Mouse (Mus musculus): ENCODE results near the gene Stab2. TPM values are rescaled to one million over a fixed set of nuclear protein-coding genes. Genes with fewer than 3 reads are reported as not detected.
A peak's percentile ranks its signal among the peaks of the same experiment; 100 is the strongest.

Stab2 gene
- total RNA-seq, 2 experiments from 2014 or later, result 0.17 to 0.40 TPM

DNA sequence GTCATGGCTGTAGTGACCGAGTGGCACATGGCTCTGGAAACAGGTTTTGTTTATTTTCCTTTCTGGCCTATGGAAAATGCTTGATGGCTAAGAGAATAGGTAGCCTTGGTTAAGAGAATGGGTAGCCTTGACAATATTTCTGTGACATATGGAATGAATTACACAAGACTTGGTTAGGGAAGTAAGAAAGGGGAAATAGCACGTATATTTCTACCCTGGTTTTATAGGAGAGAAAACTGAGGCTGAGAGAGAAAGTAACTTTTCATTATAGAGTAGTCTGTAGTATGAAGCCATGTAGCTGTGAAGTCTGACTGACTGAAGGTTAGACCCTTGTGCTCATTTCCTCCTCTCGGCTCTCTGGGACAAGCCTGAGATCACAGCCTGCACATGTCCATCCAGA is 180.9 kb downstream of the Stab2 start:
- no peak for DNase-seq

DNA sequence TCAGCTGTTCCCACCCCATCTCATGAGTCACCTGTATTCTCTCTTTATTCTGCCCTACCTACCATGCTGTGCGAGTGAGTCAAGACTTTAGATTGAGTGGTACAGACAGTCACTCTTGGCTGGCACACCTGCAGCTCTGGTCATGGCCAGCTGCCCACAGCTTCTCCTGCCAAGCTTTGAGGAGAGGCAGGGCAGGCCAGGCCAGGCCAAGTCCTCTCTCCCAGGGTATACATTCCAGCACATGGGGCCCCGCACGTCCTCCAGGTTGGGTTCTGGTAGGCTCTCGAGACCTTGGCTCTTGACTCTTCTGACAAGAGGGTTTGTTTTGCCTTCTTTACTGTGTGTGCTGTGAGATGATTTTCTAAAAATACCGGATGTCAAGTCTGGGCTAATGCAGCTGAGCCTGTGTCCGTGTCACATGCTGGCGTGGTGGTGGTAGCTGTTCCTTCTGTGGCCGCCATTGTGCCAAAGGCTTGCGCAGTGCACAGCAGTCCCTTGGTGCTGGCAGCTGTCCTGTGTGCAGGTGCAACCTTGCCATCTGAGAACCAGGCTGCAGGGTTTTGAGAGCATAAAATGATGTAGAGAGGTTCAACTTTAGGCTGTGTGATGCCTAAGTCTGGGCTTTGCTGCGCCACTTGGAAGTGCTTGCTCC is 181.8 kb downstream of the Stab2 start:
- DNase-seq, result peak; percentile 59 to 71

DNA sequence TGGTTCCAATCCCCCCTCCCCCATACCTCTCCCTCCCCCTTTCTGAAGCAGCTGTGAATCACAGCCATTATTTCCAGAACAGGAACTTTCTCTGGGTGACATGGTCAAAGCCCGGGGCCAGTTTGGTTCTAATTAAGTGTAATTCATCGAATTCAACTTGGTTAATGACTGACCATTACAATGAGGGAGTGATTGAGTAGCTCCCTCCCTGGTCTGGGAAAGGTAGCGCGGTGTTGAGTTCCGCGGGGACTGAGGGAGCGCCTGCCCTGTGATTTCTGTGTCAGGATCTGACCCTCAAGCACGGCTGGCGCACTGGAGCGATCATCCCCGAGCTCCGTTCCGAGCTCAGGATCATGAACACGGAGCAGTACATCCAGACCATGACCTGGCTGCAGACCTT is 183.0 kb downstream of the Stab2 start:
- peak in 1 of 2 experiments; percentile 40 for DNase-seq

DNA sequence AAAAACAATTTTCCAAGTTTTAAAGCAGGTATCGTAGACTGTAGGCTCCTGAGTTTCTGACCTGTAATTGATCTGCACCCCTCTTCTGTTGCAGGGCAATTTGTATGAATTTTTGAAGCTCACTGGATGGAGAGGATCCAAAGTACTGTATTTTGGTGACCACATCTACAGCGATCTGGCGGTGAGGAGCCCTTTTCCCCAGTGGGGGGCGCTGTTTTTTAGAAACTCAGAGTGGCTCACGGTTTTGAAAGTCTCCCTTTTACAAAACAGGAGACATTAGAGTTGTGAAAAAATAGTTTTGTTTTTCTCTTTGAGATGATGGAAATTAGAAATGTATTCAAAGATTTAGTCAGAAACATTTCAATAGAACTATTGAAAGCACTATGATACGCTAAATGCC is 183.7 kb downstream of the Stab2 start:
- peak in 1 of 2 experiments; percentile 23 for DNase-seq

DNA sequence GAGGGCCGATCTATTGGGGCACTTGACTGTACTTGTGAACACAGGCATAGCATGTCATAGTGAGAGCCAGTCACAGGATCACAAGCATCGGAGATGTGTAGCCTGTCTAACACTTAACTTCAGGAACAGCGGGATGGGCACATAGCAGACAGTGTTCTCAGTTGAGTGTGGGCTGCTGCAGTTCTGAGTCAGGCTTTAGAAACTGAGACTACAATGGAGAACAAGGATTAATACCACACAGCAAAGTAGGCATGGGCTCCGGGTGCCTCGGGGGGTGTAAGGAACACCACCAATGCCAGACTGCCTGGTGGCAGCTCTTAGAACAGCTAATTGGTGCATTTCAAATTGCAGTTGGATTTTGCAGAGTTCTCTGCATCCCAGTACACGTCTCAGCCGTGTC is 186.8 kb downstream of the Stab2 start:
- no peak for DNase-seq

DNA sequence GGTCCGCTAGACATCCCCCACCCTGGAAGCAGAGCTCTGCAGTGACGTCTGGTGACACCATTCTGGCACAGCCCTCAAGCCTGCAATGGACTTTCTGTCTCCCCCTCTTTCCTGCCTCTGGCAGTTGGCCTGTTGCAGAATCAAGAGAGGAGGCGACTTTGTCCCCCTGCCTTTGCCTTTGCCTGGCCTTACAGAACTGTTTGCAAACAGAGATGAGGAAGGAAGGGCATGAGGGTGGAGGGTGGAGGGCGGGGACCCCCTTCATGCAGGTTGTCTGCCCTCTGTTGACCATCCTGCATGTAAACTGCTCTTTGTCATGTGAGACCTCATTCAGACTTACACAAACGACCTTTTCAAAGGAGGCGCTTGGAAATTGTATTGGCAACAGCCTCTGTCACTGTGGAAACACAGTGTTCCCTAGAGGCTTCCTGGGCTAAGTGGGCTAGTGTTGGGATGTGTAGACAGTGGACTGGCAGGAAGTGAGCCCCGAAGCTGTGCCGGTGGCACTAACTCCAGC is 188.1 kb downstream of the Stab2 start:
- no peak for DNase-seq

DNA sequence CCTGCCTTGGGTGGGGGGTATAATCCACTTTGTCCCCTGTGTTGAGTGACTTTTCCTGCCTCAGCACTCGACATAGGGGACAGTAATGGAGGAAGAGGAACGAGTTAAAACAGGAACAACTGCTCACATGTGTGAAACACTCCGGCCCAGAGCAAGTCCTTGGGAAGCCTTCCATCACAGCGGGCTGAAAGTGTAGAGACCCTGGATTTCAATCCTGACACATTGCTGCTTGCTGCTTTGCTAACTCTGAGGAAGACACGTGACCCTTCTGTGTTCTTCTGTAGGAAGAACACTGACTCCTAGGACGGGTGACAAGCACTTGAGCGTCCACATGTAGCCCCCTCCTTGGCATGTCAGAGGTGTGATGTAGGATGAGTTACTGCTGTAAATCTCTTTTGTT is 192.7 kb downstream of the Stab2 start:
- peak in 1 of 2 experiments; percentile 33 for DNase-seq

DNA sequence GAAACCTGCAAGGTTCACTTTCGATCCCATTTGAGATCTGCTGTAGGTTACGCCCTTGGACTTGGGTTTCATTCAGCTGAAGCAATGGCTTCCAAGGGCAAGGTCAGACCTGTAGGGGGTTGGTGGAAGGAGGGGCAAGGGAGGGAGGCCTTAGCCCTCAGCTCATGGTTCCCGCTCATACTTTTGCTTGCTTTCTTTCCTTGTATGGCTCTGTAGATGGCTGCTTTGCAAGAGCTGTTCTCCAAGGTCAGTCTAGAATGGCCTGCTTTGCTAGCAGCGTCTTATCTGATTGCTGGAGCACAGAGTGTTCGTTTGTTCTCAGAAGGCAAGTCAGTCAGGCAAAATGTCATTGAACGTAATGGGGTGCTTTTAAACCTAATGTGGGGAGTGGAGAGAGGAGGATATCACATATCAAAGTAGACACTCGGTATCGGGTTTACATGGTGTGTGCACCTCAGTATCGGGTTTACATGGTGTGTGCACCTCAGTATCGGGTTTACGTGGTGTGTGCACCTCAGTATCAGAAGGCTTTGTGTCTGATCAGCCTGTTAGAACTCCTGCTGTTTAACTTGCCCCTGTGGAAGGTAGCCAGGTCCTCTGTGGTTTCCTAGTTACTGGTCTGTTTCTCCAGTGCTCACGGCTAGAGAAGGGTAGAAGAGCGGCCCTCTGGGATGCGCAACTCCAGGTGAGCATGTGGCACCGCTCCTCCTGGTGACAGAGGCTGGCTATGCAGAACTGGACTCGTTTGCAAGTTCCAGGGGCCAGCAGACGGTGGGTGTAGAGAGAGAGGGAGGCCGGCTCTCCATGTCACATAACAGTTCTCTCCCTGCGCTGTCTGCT is 193.3 kb downstream of the Stab2 start:
- DNase-seq, result peak; percentile 48 to 74

DNA sequence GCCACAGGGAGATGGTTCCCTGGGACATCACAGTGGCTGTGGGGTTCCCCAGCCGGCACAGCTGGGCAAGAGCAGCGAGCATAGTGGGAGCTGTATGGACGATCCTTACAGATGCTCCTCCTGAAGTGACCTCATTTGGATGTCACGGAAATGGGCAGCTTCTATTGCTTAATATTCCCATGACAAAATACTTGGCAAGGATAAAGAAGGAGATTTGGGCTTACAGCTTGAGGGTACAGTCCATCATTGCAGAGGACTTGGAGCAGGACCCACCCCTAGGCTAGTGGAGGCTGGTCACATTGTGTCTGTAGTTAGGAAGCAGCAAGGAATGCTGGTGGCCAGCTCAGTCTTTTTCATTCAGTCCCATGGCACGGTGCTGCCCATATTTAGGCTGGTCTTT is 197.2 kb downstream of the Stab2 start:
- no peak for DNase-seq

DNA sequence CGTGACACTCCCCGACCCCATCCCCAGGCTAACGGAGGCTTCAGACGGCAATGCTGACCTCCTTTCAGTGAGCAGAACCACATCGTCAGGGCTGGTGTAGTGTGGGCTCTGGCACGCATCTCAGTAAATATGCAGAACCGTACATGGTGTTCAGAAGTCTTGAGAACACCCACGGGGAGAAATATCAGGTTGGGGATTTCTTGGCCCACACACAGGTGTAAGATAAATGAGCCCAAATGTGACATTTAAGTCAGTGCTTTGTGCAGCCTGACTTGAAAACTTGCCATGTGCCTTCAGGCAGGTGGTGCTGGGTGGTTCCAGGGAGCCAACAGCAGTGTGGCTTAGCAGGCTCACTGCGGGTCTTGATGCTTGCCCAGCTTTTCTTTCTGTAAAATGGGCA is 197.8 kb downstream of the Stab2 start:
- no peak for DNase-seq

DNA sequence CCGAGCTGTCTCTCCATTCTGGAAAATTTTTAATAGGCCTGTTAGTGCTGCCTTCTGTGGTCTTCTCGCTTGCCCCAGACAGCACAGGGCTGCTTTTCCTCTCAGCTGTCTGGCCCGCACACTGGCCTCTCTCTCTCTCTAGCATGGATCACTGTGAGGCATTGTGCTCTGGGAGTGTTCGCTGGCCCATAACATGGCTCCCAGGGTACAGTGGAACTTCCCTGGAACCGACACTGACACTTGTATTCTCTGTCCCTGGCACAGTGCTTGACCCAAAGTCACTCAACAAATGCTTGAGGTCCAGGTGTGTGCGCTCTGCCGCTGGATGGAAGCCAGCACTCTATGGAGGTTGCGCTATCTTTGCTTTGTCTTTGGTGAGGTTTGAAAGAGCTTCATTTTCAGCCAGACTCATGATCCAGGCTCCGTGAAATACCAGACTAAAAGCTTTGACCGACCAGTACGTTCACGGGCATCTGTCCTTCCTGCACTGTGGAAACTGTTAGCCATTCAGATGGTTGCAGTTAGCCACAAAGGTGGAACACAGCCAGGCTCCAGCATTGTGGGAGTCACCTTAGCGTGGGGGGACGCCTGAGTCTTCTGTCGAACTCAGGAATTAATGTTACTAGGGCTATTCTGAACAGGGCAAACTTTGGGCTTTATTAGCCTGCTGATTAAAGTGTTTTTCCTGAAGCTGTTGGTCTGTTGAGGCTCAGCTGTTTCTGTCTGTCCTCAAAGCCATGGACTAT is 199.6 kb downstream of the Stab2 start:
- DNase-seq, result no peak

DNA sequence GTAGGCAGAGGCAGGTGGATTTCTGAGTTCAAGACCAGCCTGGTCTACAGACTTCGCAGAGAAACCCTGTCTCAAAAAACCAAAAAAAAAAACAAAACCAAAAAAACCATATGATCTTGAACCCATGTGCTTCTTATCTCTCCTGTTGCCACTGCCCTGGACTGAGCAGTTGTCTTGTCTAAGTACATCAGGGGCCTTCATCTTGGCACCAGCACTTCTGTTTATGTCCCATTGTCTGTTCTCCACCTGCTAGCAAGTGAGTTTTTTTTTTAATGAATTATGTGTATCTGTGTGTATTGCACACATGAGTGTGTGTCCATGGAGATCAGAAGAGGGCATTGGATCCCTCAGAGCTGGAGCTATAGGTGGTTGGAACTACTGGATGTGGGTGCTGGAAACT is 200.5 kb downstream of the Stab2 start:
- no peak for DNase-seq

DNA sequence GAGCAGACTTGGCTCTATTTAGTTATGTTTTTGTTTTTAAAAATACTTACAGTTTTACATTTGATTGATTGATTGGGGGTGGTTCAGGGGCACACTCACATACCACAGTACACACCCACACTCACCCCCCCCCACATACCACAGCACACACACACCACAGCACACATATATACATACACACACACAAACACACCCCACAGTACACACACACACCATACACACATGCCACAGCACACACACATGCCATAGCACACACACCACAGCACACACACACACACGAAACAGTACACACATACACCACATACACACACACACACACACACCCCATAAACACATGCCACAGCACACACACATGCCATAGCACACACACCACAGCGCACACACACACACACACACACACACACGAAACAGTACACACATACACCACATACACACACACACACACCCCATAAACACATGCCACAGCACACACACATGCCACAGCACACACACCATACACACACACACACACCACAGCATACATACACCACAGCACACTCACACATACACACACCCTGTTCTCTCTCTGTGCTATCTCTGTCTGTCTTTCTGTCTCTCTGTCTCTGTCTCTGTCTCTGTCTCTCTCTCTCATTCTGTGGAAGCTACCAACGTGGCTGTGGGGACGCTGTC is 211.6 kb downstream of the Stab2 start:
- DNase-seq, result peak in 1 of 2 experiments; percentile 1

DNA sequence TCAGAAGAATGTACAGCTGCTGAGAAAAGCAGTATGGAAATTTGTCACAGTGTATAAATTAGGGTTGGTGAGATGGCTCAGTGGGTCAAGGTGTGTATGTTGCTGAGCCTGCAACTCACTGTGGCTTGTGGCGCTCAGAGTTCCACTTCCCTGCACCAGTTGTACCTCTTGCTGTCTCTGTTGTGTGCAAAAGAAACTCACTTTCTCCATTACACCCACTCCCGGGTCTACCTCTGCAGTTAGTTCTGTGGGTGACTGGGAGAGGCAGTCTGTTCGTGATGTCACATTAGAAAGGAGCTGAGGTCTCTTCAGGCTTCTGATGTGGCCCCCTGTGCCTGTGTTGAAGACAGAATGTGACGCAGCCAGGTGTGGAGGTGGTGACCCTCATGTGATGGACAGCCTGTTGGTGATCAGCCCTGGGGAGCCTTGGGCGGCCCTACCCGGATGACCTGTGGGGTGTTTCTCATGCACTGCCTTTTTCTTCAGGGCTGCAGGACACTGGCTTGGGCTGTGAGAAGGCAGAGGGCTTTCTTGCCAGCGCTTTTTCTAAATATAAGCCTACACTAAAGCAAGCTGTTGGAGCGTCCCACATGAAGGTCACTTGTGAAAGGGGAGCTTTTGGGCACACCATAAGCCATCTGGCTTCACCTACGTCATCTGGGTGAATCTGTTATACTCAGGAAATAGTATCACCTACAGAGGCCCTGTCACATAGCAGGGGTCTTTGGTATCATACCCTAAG is 212.9 kb downstream of the Stab2 start:
- DNase-seq, result peak in 1 of 2 experiments; percentile 23

DNA sequence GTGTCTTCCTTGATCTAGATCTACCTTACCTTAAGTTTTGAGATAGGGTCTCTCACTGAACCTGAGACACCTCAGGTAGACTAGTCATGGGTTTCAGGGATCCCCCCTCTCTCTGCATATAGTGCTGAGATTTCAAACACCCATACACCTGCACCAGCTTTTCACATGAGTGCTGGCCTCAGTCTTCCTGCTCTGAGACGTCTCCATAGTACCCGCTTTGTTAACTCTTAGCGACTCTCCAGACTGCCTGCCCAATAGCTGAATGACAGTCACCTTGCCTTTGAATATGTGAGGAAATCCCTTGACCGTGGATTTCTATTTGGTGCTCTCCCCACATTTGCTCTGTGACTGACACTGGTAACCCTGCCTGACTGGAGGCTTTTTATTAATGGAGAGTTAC is 213.6 kb downstream of the Stab2 start:
- peak in 1 of 2 experiments; percentile 0 for DNase-seq

DNA sequence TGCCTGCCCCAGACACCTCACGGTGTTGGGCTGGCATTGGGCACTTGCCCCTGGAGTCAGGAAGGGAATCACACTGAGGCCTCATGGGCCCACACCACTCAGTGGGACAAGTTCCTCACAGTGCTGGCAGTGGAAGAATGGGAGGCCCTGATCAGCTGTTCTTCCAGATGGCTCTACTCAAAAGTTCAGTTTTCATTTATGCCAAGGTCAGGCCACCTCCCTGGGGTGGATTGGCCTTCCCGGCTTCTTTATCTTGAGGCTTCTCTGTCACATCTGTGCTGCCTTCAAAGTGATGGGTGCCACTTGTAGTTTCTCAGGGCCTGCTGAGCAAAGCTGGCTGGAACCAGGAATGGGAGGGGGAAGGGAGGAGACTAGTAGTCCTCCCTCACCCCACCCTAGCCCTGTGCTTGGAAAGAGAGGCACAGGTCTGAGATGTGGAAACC is 214.3 kb downstream of the Stab2 start:
- DNase-seq, result peak in 1 of 2 experiments; percentile 70

DNA sequence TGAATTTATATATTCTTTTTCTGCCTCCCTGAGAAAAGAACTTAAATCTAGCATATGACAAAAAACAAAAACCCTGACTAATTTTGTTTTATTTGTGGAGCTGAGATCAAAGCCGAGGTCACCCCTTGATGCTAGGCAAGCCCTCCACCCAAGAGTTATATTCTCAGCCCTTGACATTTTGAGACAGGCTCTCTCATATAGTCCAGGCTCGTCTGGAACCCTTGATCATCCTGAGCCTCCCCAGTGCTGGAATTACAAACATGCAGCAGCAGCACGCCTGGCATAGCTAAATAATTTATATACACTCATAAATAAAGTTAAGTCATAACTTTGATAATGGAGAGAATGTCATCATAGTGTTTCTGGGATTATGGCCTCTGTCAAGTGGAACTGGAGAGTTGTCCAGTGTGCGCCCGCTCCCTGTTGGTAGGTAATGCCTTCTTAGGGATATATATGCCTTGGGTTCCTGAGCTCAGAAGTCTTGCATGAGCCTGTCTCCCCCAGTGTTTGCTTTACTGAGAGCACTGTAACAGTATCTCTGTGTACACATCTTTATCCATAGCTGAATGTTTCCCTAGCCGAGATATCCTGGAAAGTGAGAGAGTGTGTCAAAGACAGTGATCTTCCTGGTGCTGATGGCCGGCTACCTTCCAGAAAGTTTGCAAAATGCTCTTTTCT is 216.2 kb downstream of the Stab2 start:
- DNase-seq, result peak in 1 of 2 experiments; percentile 44

Measured in adrenal gland, postnatal 36 days (tissue).